Mouse (Mus musculus) kidney, postnatal 0 days (tissue): Measurements from ENCODE around the gene Cypt2. TPM values are rescaled to one million over a fixed set of nuclear protein-coding genes. Genes with fewer than 3 reads are reported as not detected.
"Not testable (repeated sequence)": the region's sequence is repeated elsewhere in the genome, so short reads cannot be mapped to it uniquely, and the experiment has no call there.

ENCODE experiments used
- ATAC-seq: fragments of 200-750 bp; cut with Nextera tagmentation; replicated peaks from 2 replicates; pipeline ENCODE4 v1.8.0; 2017; ENCODE audit warnings: low read depth, moderate number of reproducible peaks, moderate TSS enrichment, moderate library complexity; ENCODE audit not compliant: low FRiP score
- DNase-seq: peaks from one replicate; pipeline ENCODE4 v3.0.0-alpha.2; 2016; ENCODE audit warnings: low spot score
- H3K27ac ChIP-seq: fragments of 300-500 bp; sonication (generic); 2 replicates; pipeline ENCODE4 v1.5.1; 2014; ENCODE audit warnings: mild to moderate bottlenecking
- H3K27me3 ChIP-seq: fragments of 300-500 bp; sonication (generic); 2 replicates; pipeline ENCODE4 v1.6.1; 2014; ENCODE audit warnings: low read length, mixed read lengths; ENCODE audit not compliant: insufficient read depth
- H3K36me3 ChIP-seq: fragments of 300-500 bp; sonication (generic); 2 replicates; pipeline ENCODE4 v1.6.1; 2014; ENCODE audit warnings: low read length, mixed read lengths; ENCODE audit not compliant: insufficient read depth
- H3K4me1 ChIP-seq: fragments of 300-500 bp; sonication (generic); replicated peaks from 2 replicates; pipeline ENCODE4 v1.6.1; 2014; ENCODE audit warnings: antibody characterized with exemption, low read length, mixed read lengths; ENCODE audit not compliant: insufficient read depth
- H3K4me2 ChIP-seq: fragments of 300-500 bp; sonication (generic); 2 replicates; pipeline ENCODE4 v1.6.1; 2014; ENCODE audit warnings: mild to moderate bottlenecking, low read length, moderate library complexity, mixed read lengths
- H3K4me3 ChIP-seq: fragments of 300-500 bp; sonication (generic); replicated peaks from 2 replicates; pipeline ENCODE4 v1.5.1; 2014; ENCODE audit warnings: low read depth, low read length
- H3K9ac ChIP-seq: fragments of 300-500 bp; sonication (generic); 2 replicates; pipeline ENCODE4 v1.6.1; 2014; ENCODE audit warnings: low read depth, low read length
- H3K9me3 ChIP-seq: fragments of 300-500 bp; sonication (generic); replicated peaks from 2 replicates; pipeline ENCODE4 v1.6.1; 2016; ENCODE audit warnings: low read length, inconsistent platforms, mixed read lengths
- CTCF ChIP-seq: IDR thresholded peaks from 2 replicates; pipeline ENCODE4 v1.5.1; 2016; ENCODE audit warnings: antibody characterized with exemption, low read depth, mild to moderate bottlenecking, moderate library complexity
- WGBS: fragments of 180-500 bp; shearing (Covaris S2); extraction: QIAGEN DNeasy Blood & Tissue Kit; methylation state at CpG from one replicate; pipeline ENCODE4 v1.1.7; 2014; 5-methylcytosine and 5-hydroxymethylcytosine counted together
- polyA plus RNA-seq: library from polyadenylated mRNA; unstranded; fragments of >200 nt; fragmentation: Nextera tagmentation; extraction: Ambion mirVana; gene quantifications from 2 replicates; pipeline ENCODE4 v1.2.1, GENCODE M21; 2015

The Cypt2 gene
- not detected in 2 replicates for polyA plus RNA-seq

GRCm38 (mm10) chrX:105499472-105499871, at the start of gene Cypt2:
Gene Cypt2, plus strand, starts transcription at chrX:105499772.
- WGBS, result 91% methylated on average over 4 of the region's 4 CpGs
- not testable (repeated sequence) for H3K4me1 ChIP-seq, H3K27ac ChIP-seq, H3K4me2 ChIP-seq, DNase-seq, H3K9me3 ChIP-seq, H3K9ac ChIP-seq, H3K4me3 ChIP-seq, H3K36me3 ChIP-seq, H3K27me3 ChIP-seq, ATAC-seq

DNA sequence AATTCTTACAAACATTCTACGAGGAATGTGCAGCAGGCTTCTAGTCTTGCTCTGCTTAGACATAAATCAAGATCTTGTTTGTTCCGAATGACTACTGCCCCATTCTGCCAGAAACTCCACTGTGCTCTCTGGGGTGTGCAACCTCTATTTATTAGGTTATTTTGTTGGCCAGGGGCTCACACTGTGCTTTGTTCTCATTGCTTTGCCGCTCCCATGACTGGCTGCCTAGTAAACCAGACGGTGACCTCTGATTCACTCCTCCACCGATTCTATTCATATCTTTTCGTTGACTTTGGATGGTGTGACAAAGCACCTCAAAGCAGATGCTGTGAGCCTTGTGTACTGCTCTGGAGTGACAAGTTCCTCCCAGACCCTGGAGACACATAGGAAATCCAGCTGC, 46.7 kb downstream of the Cypt2 start:
- H3K9me3 ChIP-seq, result no peaks in the 10 kb centered on the region
- 51% methylated on average over 6 of the region's 6 CpGs for WGBS
- H3K4me1 ChIP-seq, result no peaks in the 10 kb centered on the region
- no peak overlapping the region for H3K4me3 ChIP-seq
- H3K36me3 ChIP-seq, result no peaks in the 10 kb centered on the region
- H3K27ac ChIP-seq, result no peak overlapping the region
- H3K27me3 ChIP-seq, result no peaks in the 10 kb centered on the region
- ATAC-seq (no peak), DNase-seq (peak; percentile 9)
- no peak overlapping the region for H3K9ac ChIP-seq
- TF ChIP-seq CTCF, result no peak
- no peak overlapping the region for H3K4me2 ChIP-seq
